Mouse (Mus musculus) left cerebral cortex, adult 8-10 months (tissue): ENCODE results near the gene Sdk1. TPM values are rescaled to one million over a fixed set of nuclear protein-coding genes. Genes with fewer than 3 reads are reported as not detected.

Source experiments
- DNase-seq, 2 experiments: peaks; one replicate each; pipeline ENCODE4 v3.0.0; 2022; ENCODE audit warnings: low spot score in 2 of 2
- total RNA-seq, 4 experiments: library from RNA; stranded (reverse); gene quantifications; 2 replicates each; pipeline ENCODE4 v1.2.4; 2022

The Sdk1 gene
- total RNA-seq, 4 experiments from 2014 or later = 8.6 to 11.7 (median 10.4) TPM

- DNase-seq = no peak
These were observed 642.9 kb downstream of the Sdk1 start for GRCm38 (mm10) chr5:141884111-141884647.

DNA sequence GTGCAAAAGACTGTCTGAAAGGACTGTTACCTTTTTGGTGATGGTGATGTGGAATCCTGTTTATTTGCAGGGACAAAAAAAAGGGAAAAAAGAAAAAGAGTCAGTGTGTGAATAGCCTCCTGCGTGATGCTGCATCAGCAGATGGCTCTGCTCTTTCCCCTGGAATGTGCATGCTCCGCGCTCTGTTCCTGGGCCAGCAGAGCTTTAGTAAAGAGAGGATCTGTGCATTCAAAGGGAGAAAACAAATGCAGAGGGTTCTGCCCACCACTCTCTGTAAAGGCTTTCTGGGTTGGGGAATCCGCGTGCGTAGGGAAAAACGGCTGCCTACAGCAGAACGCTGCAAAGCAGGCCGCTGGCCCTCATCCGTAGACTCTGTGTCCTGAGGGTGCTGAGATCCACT is 644.7 kb downstream of the Sdk1 start:
- no peak for DNase-seq

DNA sequence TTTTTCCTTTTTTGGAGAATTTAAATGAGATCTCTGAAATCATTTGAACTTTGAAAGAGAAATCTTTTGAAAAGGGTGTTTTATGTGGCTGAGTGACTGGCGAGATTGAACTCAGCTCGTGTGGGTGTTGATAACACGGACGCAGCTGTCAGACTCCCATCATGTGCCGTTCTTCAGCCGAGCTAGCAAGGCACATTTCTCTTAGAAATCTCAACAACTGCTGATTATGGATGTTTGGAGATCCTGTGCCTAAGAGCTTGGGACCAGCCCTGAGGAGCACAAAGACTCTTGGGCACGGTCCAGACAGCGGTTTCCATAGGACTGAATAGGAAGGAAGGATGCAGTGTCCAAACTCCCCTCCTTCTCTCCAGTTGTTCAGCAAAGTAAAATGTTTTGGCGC is 648.5 kb downstream of the Sdk1 start:
- DNase-seq = no peak

- DNase-seq = no peak
These were observed 655.1 kb downstream of the Sdk1 start for GRCm38 (mm10) chr5:141896402-141896801.

GRCm38 (mm10) chr5:141897481-141897880 is 656.2 kb downstream of the Sdk1 start:
- no peak for DNase-seq

GRCm38 (mm10) chr5:141899751-141900150 is 658.5 kb downstream of the Sdk1 start:
- no peak for DNase-seq

DNA sequence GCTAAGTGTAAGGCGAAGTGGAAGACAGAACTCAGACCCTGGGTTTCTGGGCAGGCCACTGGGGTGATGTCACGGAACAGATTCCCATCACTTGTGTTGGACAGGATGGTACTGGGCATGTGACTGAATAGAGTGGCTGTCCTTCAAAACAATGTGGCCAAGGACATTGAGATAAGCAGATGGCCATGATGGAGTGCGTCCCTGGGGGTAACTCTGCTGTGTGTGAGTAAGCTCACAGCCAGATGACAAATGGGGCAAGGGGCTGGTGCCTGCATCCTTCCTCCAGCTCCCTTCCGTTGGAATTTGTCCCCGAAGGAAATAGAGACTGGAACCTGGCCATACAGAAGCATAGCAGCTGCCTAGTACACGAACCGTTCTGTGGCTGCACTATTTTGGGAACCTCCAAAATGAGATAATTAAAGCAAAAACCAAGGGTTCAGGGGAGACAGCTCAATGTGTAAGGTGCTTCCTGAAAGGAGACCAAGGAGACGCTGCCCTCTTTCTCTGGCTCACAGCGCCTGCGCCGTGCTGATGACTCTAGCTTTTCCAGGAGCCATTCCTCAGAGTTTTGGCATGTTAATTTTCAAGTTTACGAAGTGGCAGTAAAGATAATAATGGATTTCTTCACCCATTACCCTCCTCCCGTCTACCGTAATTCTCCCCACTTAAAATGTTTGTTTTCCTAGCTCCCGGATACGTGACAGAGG is 661.4 kb downstream of the Sdk1 start:
- DNase-seq = no peak

- DNase-seq = no peak
These were observed 669.2 kb downstream of the Sdk1 start for GRCm38 (mm10) chr5:141910444-141910843.

DNA sequence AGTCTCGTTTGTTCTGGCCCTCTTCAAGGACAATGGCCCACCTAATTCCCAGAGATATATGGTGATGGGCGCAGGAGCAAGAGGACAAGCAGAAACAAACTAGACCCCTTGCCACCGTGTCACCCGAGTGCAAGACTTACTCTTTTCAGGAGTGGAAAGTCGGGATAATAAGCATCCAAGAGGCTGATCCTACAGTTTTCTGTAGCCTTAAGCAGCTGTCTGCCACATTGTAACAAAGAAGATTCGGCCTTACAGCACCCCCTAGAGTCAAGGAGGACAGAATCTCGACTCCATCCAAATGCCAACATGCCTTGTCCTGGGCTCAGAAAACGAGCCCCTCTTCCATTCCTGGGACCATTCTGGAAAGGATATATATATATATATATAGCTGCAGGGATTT is 669.6 kb downstream of the Sdk1 start:
- DNase-seq = no peak

GRCm38 (mm10) chr5:141912881-141913280 is 671.6 kb downstream of the Sdk1 start:
- no peak for DNase-seq

DNA sequence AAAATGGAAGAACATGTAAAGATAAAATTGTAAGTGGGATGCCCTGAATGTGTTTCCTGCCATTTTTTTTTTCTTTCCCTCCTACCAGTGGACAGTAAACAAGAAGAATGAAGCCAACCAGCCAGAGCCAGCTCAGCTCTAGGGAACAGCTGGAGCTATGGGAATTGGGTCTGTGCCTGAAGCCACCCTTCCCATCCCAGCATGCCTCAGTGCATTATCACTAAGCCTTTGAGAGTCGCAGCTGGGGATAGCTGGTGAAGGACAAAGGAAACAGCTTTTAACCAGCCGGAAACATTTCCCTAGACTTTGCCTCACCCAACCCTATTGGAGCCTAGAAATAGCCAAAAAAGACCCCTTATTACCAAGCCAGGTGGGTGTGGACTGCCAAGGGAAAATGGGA is 675.7 kb downstream of the Sdk1 start:
- DNase-seq = no peak

DNA sequence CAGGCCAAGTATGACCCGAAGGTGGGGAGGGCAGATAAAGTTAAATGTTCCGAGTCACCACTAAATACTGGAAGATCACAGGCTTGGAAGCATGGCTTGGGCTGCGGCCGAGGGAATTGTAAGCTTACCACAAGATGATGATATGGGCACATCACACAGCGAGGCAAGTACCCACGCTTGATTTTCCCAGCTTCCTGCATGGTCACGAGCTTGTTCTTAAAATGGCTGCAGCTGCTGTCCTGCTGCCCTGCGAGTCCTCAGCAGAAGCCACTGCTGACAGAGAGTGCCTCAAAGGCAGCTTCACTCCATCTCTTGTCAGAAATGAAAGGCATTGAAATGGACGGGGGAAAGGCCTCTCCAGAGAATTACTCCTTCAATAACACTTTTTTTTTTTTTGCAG is 697.7 kb downstream of the Sdk1 start:
- DNase-seq = no peak

- no peak for DNase-seq
These were observed 699.3 kb downstream of the Sdk1 start for GRCm38 (mm10) chr5:141940636-141941035.

DNA sequence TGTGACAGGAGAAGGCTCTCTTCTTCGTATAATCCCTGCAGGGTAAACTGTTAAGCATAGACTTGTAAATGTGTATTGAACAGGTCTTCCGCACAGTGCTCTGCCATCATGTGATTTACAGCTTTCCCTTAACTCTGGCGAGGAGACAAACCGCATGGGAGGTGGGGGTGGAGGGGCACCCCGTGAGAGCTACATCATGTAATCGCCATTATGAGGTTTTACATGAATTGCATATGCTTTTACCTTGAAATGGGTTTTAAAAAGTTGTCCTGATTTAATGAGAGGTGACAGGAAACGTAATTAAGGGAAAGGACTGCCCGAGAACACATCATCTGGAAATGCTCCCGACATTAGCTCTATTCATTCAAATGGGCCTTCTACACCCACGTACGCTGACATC is 709.5 kb downstream of the Sdk1 start:
- DNase-seq = no peak

- no peak for DNase-seq
These were observed 711.0 kb downstream of the Sdk1 start for GRCm38 (mm10) chr5:141952270-141952669.

DNA sequence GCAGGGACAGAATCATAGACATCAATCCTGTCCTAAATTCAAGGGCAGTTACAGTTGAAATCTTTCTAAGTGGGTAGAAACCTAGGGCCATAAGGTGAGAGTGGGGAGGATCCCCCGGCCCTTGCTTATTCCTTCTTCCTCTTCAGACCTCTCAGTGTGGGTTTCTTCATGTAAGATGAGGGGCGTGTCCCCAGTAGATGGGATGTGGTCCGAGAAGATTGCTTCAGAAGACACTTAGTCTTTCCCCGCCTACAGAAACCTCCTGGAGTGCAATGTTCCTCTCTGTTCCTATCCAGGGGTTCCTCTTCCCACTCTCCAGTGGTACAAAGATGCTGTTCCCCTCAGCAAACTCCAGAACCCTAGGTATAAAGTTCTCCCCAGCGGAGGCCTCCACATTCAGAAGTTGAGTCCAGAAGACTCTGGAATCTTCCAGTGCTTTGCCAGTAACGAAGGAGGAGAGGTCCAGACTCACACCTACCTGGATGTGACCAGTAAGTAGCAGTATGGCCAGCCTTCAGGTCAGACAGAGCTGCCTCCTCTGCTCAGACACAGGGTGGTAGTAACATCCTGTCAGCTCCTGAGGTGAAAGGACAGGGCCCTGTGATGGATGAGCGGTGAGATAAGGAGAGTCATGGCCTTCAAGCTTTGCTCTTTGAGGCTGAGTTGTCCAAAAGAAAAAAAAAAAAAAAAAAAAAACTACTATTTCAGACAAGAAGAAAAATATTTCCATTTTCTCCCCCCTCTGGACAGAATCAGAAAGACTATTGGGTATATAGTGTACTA is 711.6 kb downstream of the Sdk1 start:
- no peak for DNase-seq

DNA sequence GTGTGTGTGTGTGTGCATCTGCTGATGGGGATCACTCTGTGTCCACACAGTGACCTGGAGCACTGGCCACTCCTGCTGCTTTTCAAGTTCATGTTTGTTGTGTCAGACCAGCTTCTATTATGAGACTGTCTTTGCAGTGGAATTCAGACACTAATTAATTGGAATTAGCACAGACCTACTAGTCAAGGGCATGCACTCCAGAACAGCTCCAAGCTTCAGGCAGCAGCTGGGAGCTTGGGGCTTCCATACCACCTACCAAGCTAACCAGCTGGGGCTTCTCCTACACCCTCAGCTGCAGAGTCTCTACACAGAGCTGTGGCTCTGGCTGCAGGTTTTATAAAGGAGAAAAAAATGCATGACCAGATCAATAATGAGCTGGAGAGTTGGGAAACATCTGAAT is 729.8 kb downstream of the Sdk1 start:
- no peak for DNase-seq

- no peak for DNase-seq
These were observed 738.2 kb downstream of the Sdk1 start for GRCm38 (mm10) chr5:141979511-141979910.

DNA sequence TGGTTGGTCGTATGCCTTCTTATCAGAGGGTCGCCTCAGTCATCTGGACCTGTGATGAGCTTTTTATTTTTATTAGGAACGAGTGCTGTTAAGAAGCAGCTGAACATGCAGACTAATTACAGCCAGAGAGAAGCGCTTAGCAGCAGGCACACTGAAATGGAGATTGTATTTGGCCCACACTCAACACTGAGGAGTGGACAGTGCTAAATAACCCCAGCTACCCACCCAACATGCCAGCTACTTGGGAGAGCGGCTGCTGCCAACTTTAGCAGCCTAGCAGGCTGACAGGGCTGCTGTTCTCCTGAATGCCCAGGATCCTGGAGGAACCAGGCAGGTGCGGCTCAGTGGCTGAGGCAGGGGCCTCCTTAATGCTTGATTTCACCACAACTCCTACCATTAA is 739.5 kb downstream of the Sdk1 start:
- no peak for DNase-seq

GRCm38 (mm10) chr5:141984322-141984721 is 743.0 kb downstream of the Sdk1 start:
- no peak for DNase-seq

DNA sequence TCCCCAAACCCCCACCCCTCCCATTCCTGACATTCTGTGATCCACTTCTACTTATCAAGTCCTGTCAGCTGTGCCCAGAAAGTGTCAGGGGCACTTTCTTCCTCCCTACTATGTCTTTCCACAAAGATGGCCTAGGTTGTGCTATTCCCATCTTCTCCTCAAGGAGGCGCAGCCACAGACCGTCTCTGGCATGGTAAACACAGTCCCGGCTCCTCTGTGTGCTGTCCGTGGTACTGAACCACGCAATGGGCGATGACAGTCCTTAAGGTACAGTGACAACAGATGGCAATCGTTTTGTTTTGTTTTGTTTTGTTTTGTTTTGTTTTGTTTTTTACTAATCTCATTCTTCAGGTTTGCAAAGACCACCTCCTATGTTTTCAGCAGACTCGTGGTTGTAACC is 743.7 kb downstream of the Sdk1 start:
- DNase-seq = no peak

DNA sequence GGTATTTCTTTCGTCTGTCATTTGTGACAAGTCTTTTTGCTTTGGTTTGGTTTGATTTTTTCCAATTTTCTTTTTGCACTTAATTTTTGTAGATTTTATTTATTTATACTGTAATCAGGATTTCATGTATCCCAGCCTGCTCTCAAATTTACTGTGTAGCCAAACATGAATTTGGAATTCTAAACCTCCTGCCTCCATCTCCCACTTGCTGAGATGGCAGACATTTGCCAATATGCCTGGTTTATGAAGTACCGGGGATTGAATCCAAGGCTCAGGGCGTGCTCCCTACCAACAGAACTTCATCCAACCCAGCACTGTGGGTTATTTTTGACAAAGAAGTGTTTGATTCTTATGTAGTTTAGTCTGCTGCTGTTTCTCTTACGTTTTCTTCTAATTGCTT is 744.3 kb downstream of the Sdk1 start:
- DNase-seq = no peak

DNA sequence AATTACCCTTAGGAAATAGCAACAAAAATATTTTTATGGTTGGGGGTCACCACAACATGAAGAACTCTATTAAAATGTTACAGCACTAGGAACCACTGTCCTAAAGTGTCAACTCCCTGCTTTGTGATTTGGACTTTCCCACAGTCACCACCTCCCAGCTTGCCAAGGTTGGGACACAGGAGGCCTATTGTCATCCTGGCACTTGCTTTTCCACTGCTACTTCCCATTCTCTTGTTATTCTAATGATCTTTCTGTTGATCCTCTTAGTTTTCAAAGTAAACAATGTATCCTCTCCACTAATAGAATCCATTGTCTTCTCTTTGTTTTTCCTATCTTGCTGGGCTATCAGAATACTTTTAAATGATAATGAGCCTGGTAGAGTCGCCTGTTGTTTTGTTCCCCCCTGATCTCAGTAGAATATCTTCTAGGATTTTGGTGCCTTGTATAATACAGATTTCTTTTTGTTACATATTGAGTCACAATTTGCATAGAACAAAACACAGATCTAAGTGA is 746.1 kb downstream of the Sdk1 start:
- DNase-seq = no peak
